Mouse (Mus musculus): ENCODE measurements around the gene Tmem252.

Tmem252 gene

GRCm38 (mm10) chr19:24648016-24648415 is 25.8 kb upstream of the Tmem252 start:
- peaks cover 12% of the 10 kb centered on the region; the same call in 1 of the 2 replicates for H3K9me3 ChIP-seq (ENCODE audit: low read length)
- H3K4me1 ChIP-seq (replicated peaks; ENCODE audit: low read depth, low read length), result no peaks in the 10 kb centered on the region
- H3K36me3 ChIP-seq (ENCODE audit: insufficient read depth, low read length), result no peaks in the 10 kb centered on the region
- no peaks in the 10 kb centered on the region for H3K27me3 ChIP-seq (ENCODE audit: insufficient read depth, low read length)
- H3K4me3 ChIP-seq (replicated peaks; ENCODE audit: low read length), result no peak overlapping the region
- TF ChIP-seq POU5F1 (IDR thresholded peaks at IDR 0.05; ENCODE audit: borderline replicate concordance, low read length) (no peak), NANOG (IDR thresholded peaks at IDR 0.05; ENCODE audit: borderline replicate concordance, low read length) (no peak), CTCF (conservative IDR thresholded peaks at IDR 0.05; ENCODE audit: low read length) (no peak)

- Histone ChIP-seq H3K4me3 (replicated peaks; ENCODE audit: low read length) (no peak overlapping the region), H3K9me3 (ENCODE audit: low read length) (peaks cover 5% of the 10 kb centered on the region; the same call in 1 of the 2 replicates), H3K27me3 (ENCODE audit: insufficient read depth, low read length) (no peaks in the 10 kb centered on the region), H3K36me3 (ENCODE audit: insufficient read depth, low read length) (no peaks in the 10 kb centered on the region), H3K4me1 (replicated peaks; ENCODE audit: low read depth, low read length) (peaks cover 5% of the 10 kb centered on the region; the same call in 1 of the 2 replicates)
- TF ChIP-seq POU5F1 (IDR thresholded peaks at IDR 0.05; ENCODE audit: borderline replicate concordance, low read length) (no peak), NANOG (IDR thresholded peaks at IDR 0.05; ENCODE audit: borderline replicate concordance, low read length) (no peak), CTCF (conservative IDR thresholded peaks at IDR 0.05; ENCODE audit: low read length) (no peak)
Measured at GRCm38 (mm10) chr19:24650428-24650827, 23.4 kb upstream of the Tmem252 start.

GRCm38 (mm10) chr19:24651595-24651994 is 22.2 kb upstream of the Tmem252 start:
- peaks cover 5% of the 10 kb centered on the region; the same call in 1 of the 2 replicates for H3K4me1 ChIP-seq (replicated peaks; ENCODE audit: low read depth, low read length)
- no peaks in the 10 kb centered on the region for H3K9me3 ChIP-seq (ENCODE audit: low read length)
- H3K27me3 ChIP-seq (ENCODE audit: insufficient read depth, low read length), result no peaks in the 10 kb centered on the region
- H3K36me3 ChIP-seq (ENCODE audit: insufficient read depth, low read length), result no peaks in the 10 kb centered on the region
- H3K4me3 ChIP-seq (replicated peaks; ENCODE audit: low read length), result no peak overlapping the region
- TF ChIP-seq POU5F1 (IDR thresholded peaks at IDR 0.05; ENCODE audit: borderline replicate concordance, low read length) (no peak), NANOG (IDR thresholded peaks at IDR 0.05; ENCODE audit: borderline replicate concordance, low read length) (no peak), CTCF (conservative IDR thresholded peaks at IDR 0.05; ENCODE audit: low read length) (no peak)

- H3K4me3 ChIP-seq (replicated peaks; ENCODE audit: low read length), result no peak overlapping the region
- H3K27me3 ChIP-seq (ENCODE audit: insufficient read depth, low read length), result no peaks in the 10 kb centered on the region
- no peaks in the 10 kb centered on the region for H3K9me3 ChIP-seq (ENCODE audit: low read length)
- no peaks in the 10 kb centered on the region for H3K36me3 ChIP-seq (ENCODE audit: insufficient read depth, low read length)
- H3K4me1 ChIP-seq (replicated peaks; ENCODE audit: low read depth, low read length), result peaks cover 5% of the 10 kb centered on the region; the same call in 1 of the 2 replicates
- TF ChIP-seq NANOG (IDR thresholded peaks at IDR 0.05; ENCODE audit: borderline replicate concordance, low read length), result no peak
- no peak for TF ChIP-seq POU5F1 (IDR thresholded peaks at IDR 0.05; ENCODE audit: borderline replicate concordance, low read length)
- TF ChIP-seq CTCF (conservative IDR thresholded peaks at IDR 0.05; ENCODE audit: low read length), result no peak
Measured at GRCm38 (mm10) chr19:24652342-24653019, 21.3 kb upstream of the Tmem252 start.

GRCm38 (mm10) chr19:24653230-24653799 is 20.5 kb upstream of the Tmem252 start:
- no peak overlapping the region for H3K4me3 ChIP-seq (replicated peaks; ENCODE audit: low read length)
- no peaks in the 10 kb centered on the region for H3K9me3 ChIP-seq (ENCODE audit: low read length)
- no peaks in the 10 kb centered on the region for H3K36me3 ChIP-seq (ENCODE audit: insufficient read depth, low read length)
- H3K27me3 ChIP-seq (ENCODE audit: insufficient read depth, low read length), result no peaks in the 10 kb centered on the region
- TF ChIP-seq NANOG (IDR thresholded peaks at IDR 0.05; ENCODE audit: borderline replicate concordance, low read length) (no peak), CTCF (conservative IDR thresholded peaks at IDR 0.05; ENCODE audit: low read length) (no peak), POU5F1 (IDR thresholded peaks at IDR 0.05; ENCODE audit: borderline replicate concordance, low read length) (no peak)
- peaks cover 5% of the 10 kb centered on the region; the same call in 1 of the 2 replicates for H3K4me1 ChIP-seq (replicated peaks; ENCODE audit: low read depth, low read length)

GRCm38 (mm10) chr19:24656981-24657380 is 16.8 kb upstream of the Tmem252 start:
- no peak for TF ChIP-seq CTCF (conservative IDR thresholded peaks at IDR 0.05; ENCODE audit: low read length)
- no peak for TF ChIP-seq NANOG (IDR thresholded peaks at IDR 0.05; ENCODE audit: borderline replicate concordance, low read length)
- TF ChIP-seq POU5F1 (IDR thresholded peaks at IDR 0.05; ENCODE audit: borderline replicate concordance, low read length), result no peak
- H3K4me1 ChIP-seq (replicated peaks; ENCODE audit: low read depth, low read length), result peaks cover 5% of the 10 kb centered on the region; the same call in 1 of the 2 replicates
- H3K9me3 ChIP-seq (ENCODE audit: low read length), result no peaks in the 10 kb centered on the region
- H3K4me3 ChIP-seq (replicated peaks; ENCODE audit: low read length), result no peak overlapping the region
- H3K27me3 ChIP-seq (ENCODE audit: insufficient read depth, low read length), result no peaks in the 10 kb centered on the region
- no peaks in the 10 kb centered on the region for H3K36me3 ChIP-seq (ENCODE audit: insufficient read depth, low read length)

- H3K9me3 ChIP-seq (ENCODE audit: low read length), result no peaks in the 10 kb centered on the region
Measured at GRCm38 (mm10) chr19:24662346-24662745, 11.5 kb upstream of the Tmem252 start.

GRCm38 (mm10) chr19:24665771-24666170 is 8.0 kb upstream of the Tmem252 start:
- no peak for TF ChIP-seq CTCF (conservative IDR thresholded peaks at IDR 0.05; ENCODE audit: low read length)
- TF ChIP-seq POU5F1 (IDR thresholded peaks at IDR 0.05; ENCODE audit: borderline replicate concordance, low read length), result no peak
- no peak for TF ChIP-seq NANOG (IDR thresholded peaks at IDR 0.05; ENCODE audit: borderline replicate concordance, low read length)
- Histone ChIP-seq H3K27me3 (ENCODE audit: insufficient read depth, low read length) (no peaks in the 10 kb centered on the region), H3K9me3 (ENCODE audit: low read length) (no peaks in the 10 kb centered on the region), H3K4me3 (replicated peaks; ENCODE audit: low read length) (no peak overlapping the region), H3K36me3 (ENCODE audit: insufficient read depth, low read length) (no peaks in the 10 kb centered on the region), H3K4me1 (replicated peaks; ENCODE audit: low read depth, low read length) (no peaks in the 10 kb centered on the region)

More at GRCm38 (mm10) chr19:24662346-24662745, 11.5 kb upstream of the Tmem252 start:
- no peaks in the 10 kb centered on the region for H3K36me3 ChIP-seq (ENCODE audit: insufficient read depth, low read length)
- no peaks in the 10 kb centered on the region for H3K4me1 ChIP-seq (replicated peaks; ENCODE audit: low read depth, low read length)
- TF ChIP-seq NANOG (IDR thresholded peaks at IDR 0.05; ENCODE audit: borderline replicate concordance, low read length) (no peak), CTCF (conservative IDR thresholded peaks at IDR 0.05; ENCODE audit: low read length) (no peak), POU5F1 (IDR thresholded peaks at IDR 0.05; ENCODE audit: borderline replicate concordance, low read length) (no peak)
- no peak overlapping the region for H3K4me3 ChIP-seq (replicated peaks; ENCODE audit: low read length)
- H3K27me3 ChIP-seq (ENCODE audit: insufficient read depth, low read length), result no peaks in the 10 kb centered on the region
